Mouse (Mus musculus): Measurements from ENCODE around the gene Sat2.

Gene Sat2

GRCm38 (mm10) chr11:69670786-69671725, 49.2 kb downstream of the Sat2 start:
- in situ Hi-C loops (cut with MseI, MboI), result no loop called here

DNA sequence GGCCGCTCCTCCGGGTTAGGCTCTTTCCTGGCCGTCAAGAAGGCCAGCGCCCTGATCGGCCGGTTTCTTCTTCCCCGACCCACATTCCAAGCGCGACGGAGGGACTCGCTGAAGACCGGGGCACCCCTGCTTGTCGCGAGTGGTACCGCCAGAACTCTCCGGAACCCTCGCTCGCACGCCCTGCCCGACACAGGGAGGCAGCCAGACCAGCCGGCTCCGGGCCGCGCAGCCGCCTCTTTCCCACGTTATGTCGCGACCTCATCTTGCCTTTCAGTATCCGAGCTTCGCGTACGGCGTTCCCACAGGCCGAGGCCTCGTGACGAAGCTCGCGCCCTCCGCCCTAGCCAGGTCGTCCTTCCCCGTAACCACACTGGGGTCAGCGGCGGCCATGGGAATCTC, 49.9 kb downstream of the Sat2 start:
- in situ Hi-C loops (cut with MseI, MboI), result no loop called here

DNA sequence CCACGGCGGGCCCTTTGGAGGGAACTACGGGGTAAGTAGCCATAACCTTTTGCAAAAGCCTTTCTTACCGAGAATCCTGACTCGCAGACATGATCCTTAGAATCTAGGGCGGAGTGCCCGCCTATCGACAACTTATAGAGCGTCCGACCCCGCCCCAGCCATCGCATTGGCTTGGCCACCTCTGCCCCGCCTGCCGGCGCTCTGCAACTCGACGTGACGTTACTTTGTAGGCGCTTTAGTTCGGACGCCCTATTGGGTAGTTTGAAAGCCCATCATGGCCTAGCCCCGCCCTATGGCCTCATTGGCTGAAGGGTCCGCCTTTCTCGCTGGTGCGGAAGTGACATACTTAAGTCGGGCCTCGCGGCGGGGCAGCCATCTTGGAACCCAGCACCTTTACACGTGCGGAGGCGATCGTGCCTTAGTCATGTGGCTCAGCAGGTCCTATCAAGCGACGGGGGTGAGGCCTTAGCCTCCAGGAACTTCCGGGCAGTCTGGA, 50.4 kb downstream of the Sat2 start, which contains the start of gene Eif4a1:
Eif4a1 (minus strand) TSS at position 213 of the 496 bp plus-strand sequence.
- in situ Hi-C loops (cut with MseI, MboI), result no loop called here
